Mouse (Mus musculus) hindbrain, embryonic 14.5 days (tissue): ENCODE results near the gene Slc25a35. TPM values are rescaled to one million over a fixed set of nuclear protein-coding genes. Genes with fewer than 3 reads are reported as not detected.
"Not testable (repeated sequence)": the region's sequence is repeated elsewhere in the genome, so short reads cannot be mapped to it uniquely, and the experiment has no call there.

Experiments
- ATAC-seq: fragments of 200-750 bp; cut with Nextera tagmentation; 2 replicates; pipeline ENCODE4 v1.8.0; 2017; ENCODE audit warnings: moderate number of reproducible peaks, mild to moderate bottlenecking, moderate TSS enrichment, moderate library complexity; ENCODE audit not compliant: low FRiP score
- DNase-seq: peaks from one replicate; pipeline ENCODE4 v3.0.0-alpha.2; 2015; ENCODE audit warnings: low spot score
- H3K27ac ChIP-seq: fragments of 300-500 bp; sonication (generic); 2 replicates; pipeline ENCODE4 v1.5.1; 2014; ENCODE audit warnings: mild to moderate bottlenecking, moderate library complexity
- H3K27me3 ChIP-seq: fragments of 300-500 bp; sonication (generic); 2 replicates; pipeline ENCODE4 v1.6.1; 2014; ENCODE audit warnings: mild to moderate bottlenecking, low read length, mixed read lengths; ENCODE audit not compliant: control insufficient read depth, insufficient read depth
- H3K36me3 ChIP-seq: fragments of 300-500 bp; sonication (generic); replicated peaks from 2 replicates; pipeline ENCODE4 v1.6.1; 2014; ENCODE audit not compliant: control insufficient read depth, insufficient read depth
- H3K4me1 ChIP-seq: fragments of 300-500 bp; sonication (generic); replicated peaks from 2 replicates; pipeline ENCODE4 v1.6.1; 2014; ENCODE audit warnings: antibody characterized with exemption, low read length, mixed read lengths; ENCODE audit not compliant: control insufficient read depth, insufficient read depth
- H3K4me2 ChIP-seq: fragments of 300-500 bp; sonication (generic); replicated peaks from 2 replicates; pipeline ENCODE4 v1.6.1; 2014; ENCODE audit warnings: mild to moderate bottlenecking, moderate library complexity
- H3K4me3 ChIP-seq: fragments of 300-500 bp; sonication (generic); replicated peaks from 2 replicates; pipeline ENCODE4 v1.5.1; 2014; ENCODE audit warnings: mild to moderate bottlenecking, low read length
- H3K9ac ChIP-seq: fragments of 300-500 bp; sonication (generic); 2 replicates; pipeline ENCODE4 v1.6.1; 2014
- H3K9me3 ChIP-seq: fragments of 300-500 bp; sonication (generic); 2 replicates; pipeline ENCODE4 v1.6.1; 2016; ENCODE audit warnings: low read length; ENCODE audit not compliant: control insufficient read depth
- WGBS: fragments of 180-500 bp; shearing (Covaris S2); extraction: QIAGEN DNeasy Blood & Tissue Kit; methylation state at CpG from one replicate; pipeline ENCODE4 v1.1.7; 2014; 5-methylcytosine and 5-hydroxymethylcytosine counted together
- polyA plus RNA-seq: library from polyadenylated mRNA; unstranded; fragments of >200 nt; fragmentation: Nextera tagmentation; extraction: Ambion mirVana; gene quantifications from 2 replicates; pipeline ENCODE4 v1.2.1, GENCODE M21; 2014

The Slc25a35 gene
- polyA plus RNA-seq, 1 experiment from 2014 or later: 2.0 TPM

DNA sequence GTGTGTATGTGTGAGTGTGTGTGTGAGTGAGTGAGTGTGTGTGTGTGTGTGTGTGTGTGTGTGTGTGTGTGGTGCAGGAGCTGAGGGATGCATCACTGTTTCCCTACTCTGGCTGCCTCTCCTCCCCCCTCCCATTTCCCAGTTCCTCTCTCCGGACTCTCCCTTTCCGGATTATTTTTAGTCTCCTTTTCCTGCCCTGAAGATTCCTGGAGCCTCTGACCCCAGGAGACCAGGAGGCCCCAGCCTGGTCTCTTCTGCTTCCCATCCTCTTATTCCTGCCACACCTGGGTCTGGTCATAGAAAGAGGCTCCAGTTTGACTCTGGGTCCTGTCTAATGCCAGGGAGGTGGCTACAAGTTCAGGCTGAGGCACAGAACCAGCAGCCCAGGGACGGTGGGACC, 11.8 kb upstream of the Slc25a35 start:
- Histone ChIP-seq H3K9me3 (no peaks in the 10 kb centered on the region), H3K36me3 (no peaks in the 10 kb centered on the region), H3K27ac (no peak overlapping the region), H3K9ac (no peak overlapping the region), H3K4me1 (peaks cover 6% of the 10 kb centered on the region; the same call in 1 of the 2 replicates), H3K4me3 (no peak overlapping the region), H3K4me2 (peak overlapping the region; percentile 10; the same call in 1 of the 2 replicates), H3K27me3 (peaks cover 47% of the 10 kb centered on the region)
- DNase-seq (no peak), ATAC-seq (no peak)
- WGBS: 56% methylated on average over 3 of the region's 3 CpGs

DNA sequence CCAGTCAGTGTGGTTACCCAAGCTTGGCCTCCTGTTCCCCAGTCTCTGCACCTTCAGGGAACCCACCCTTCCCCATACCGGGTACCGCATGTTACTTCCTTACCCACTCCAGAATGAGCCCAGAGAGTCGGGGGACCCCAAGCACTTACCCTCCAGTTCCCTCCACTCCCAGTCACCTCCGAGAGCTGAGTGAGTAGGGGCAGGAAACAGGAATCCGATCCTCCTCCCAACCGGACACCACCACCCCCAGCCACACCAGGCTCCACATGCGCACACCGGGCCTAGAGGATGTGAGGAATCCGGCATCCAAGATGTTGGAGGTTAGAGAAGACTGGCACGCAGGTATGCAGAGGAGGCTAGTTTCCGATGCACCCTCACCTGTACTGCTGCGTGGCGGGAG, 11.2 kb upstream of the Slc25a35 start:
- WGBS: 40% methylated on average over 13 of the region's 13 CpGs
- ATAC-seq (no peak), DNase-seq (no peak)
- Histone ChIP-seq H3K4me2 (peak overlapping the region; percentile 10; the same call in 1 of the 2 replicates), H3K9me3 (no peaks in the 10 kb centered on the region), H3K27ac (no peak overlapping the region), H3K9ac (no peak overlapping the region), H3K36me3 (no peaks in the 10 kb centered on the region), H3K4me3 (peak overlapping the region; percentile 9; the same call in 1 of the 2 replicates), H3K27me3 (peaks cover 47% of the 10 kb centered on the region), H3K4me1 (peaks cover 6% of the 10 kb centered on the region; the same call in 1 of the 2 replicates)

GRCm38 (mm10) chr11:68957308-68957707, 10.6 kb upstream of the Slc25a35 start, which contains the start of gene Arhgef15:
Gene Arhgef15, minus strand, starts transcription at chr11:68957480.
- peak within 1 kb of the TSS; percentile 9; the same call in 1 of the 2 replicates for H3K4me3 ChIP-seq
- H3K27me3 ChIP-seq: peaks cover 47% of the 10 kb centered on the region
- H3K9me3 ChIP-seq: no peaks in the 10 kb centered on the region
- H3K27ac ChIP-seq: no peak within 1 kb of the TSS
- H3K4me2 ChIP-seq: peak within 1 kb of the TSS; percentile 10; the same call in 1 of the 2 replicates
- ATAC-seq (no peak), DNase-seq (no peak)
- no peak within 1 kb of the TSS for H3K9ac ChIP-seq
- WGBS: 30% methylated on average over 8 of the region's 8 CpGs
- H3K36me3 ChIP-seq: no peaks in the 10 kb centered on the region
- peaks cover 6% of the 10 kb centered on the region; the same call in 1 of the 2 replicates for H3K4me1 ChIP-seq

DNA sequence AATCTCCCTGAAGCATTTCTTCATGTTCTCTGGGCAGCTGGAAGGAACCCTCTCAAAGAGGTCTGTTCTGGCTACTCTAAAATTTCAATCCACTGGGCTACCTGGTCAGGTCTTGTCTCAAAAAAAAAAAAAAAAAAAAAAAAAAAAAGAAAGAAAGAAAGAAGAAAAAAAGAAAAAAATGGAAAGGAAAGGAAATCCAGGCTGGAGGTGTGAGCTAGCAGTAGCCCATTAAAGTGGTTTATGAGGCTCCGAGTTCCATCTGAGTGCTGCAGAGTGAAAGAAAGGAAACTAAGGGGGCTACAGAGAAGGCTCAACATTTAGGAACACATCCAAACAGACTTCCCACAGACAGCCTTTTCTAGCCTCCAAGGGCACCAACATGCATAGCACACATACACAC, 10.0 kb upstream of the Slc25a35 start:
- DNase-seq: no peak
- Histone ChIP-seq H3K4me3 (no peak overlapping the region), H3K27ac (no peak overlapping the region), H3K4me2 (no peak overlapping the region), H3K9ac (no peak overlapping the region), H3K4me1 (peaks cover 6% of the 10 kb centered on the region; the same call in 1 of the 2 replicates), H3K27me3 (peaks cover 46% of the 10 kb centered on the region), H3K9me3 (no peaks in the 10 kb centered on the region), H3K36me3 (no peaks in the 10 kb centered on the region)
- no peak for ATAC-seq
- WGBS: 93% methylated on average over 1 of the region's 1 CpGs

DNA sequence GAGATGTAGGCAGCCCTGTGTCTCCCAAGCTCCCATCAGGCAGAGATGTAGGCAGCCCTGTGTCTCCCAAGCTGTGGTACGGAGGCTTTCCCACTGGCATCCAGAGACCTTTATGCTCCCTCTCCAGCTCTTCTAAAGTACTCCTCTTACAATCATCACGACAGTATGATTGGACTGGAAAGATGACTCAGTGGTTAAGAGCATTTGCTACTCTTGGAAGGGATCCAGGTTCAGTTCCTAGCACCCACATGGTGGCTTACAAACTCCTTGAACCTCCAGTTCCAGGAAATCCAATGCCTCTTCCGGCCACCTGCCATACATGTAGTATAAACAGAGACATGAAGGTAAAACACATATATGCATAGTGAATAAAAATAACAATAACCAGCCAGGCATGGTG, 6.3 kb upstream of the Slc25a35 start:
- Histone ChIP-seq H3K9me3 (no peaks in the 10 kb centered on the region), H3K27me3 (peaks cover 10% of the 10 kb centered on the region), H3K4me3 (no peak overlapping the region), H3K4me1 (no peaks in the 10 kb centered on the region), H3K4me2 (no peak overlapping the region), H3K9ac (no peak overlapping the region), H3K36me3 (no peaks in the 10 kb centered on the region), H3K27ac (no peak overlapping the region)
- WGBS: 79% methylated on average over 3 of the region's 3 CpGs
- no peak for DNase-seq
- ATAC-seq: no peak

- 27% methylated on average over 11 of the region's 11 CpGs for WGBS
- not testable (repeated sequence) for H3K27ac ChIP-seq, H3K9ac ChIP-seq, H3K4me3 ChIP-seq, H3K27me3 ChIP-seq, H3K36me3 ChIP-seq, ATAC-seq, H3K9me3 ChIP-seq, H3K4me1 ChIP-seq, H3K4me2 ChIP-seq, DNase-seq
Measured at GRCm38 (mm10) chr11:68962159-68962558, 5.8 kb upstream of the Slc25a35 start.

GRCm38 (mm10) chr11:68963405-68963804, 4.5 kb upstream of the Slc25a35 start:
- Histone ChIP-seq H3K27me3 (no peaks in the 10 kb centered on the region), H3K27ac (no peak overlapping the region), H3K36me3 (no peaks in the 10 kb centered on the region), H3K4me2 (no peak overlapping the region), H3K4me3 (no peak overlapping the region), H3K9ac (no peak overlapping the region), H3K4me1 (0 out of 2 replicates have a peak, but pooled peaks cover 6% of the 10 kb centered on the region), H3K9me3 (no peaks in the 10 kb centered on the region)
- no peak for ATAC-seq
- 88% methylated on average over 2 of the region's 2 CpGs for WGBS
- DNase-seq: no peak

GRCm38 (mm10) chr11:68965050-68965449, 2.9 kb upstream of the Slc25a35 start:
- H3K27ac ChIP-seq: no peak overlapping the region
- DNase-seq: no peak
- no peak overlapping the region for H3K4me2 ChIP-seq
- no peaks in the 10 kb centered on the region for H3K36me3 ChIP-seq
- no peak for ATAC-seq
- H3K9ac ChIP-seq: no peak overlapping the region
- no peaks in the 10 kb centered on the region for H3K27me3 ChIP-seq
- H3K9me3 ChIP-seq: no peaks in the 10 kb centered on the region
- H3K4me3 ChIP-seq: no peak overlapping the region
- H3K4me1 ChIP-seq: 0 out of 2 replicates have a peak, but pooled peaks cover 12% of the 10 kb centered on the region

DNA sequence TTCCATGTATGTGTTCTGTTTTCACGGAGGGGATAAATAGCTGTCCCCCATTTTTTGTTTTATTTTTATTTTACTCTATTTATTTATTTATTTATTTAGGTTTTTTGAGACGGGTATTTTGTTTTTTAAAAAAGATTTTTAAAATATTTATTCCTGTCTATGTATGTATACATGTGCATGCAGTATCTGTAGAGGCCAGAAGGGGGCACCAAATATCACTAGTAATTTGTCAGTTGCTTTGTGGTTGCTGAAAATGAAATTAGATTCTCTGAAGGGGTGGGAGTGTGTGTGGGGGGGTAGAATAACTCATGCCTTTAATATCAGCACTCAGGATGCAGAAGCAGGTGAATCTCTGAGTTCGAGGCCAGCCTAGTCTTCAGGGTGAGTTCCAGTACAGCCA, 2.1 kb upstream of the Slc25a35 start:
- WGBS: 29% methylated on average over 3 of the region's 3 CpGs
- no peaks in the 10 kb centered on the region for H3K36me3 ChIP-seq
- H3K27me3 ChIP-seq: no peaks in the 10 kb centered on the region
- H3K4me1 ChIP-seq: 0 out of 2 replicates have a peak, but pooled peaks cover 12% of the 10 kb centered on the region
- H3K4me3 ChIP-seq: no peak overlapping the region
- DNase-seq: peak; percentile 60
- ATAC-seq: no peak
- H3K27ac ChIP-seq: no peak overlapping the region
- H3K4me2 ChIP-seq: no peak overlapping the region
- H3K9me3 ChIP-seq: no peaks in the 10 kb centered on the region
- H3K9ac ChIP-seq: no peak overlapping the region

GRCm38 (mm10) chr11:68966554-68966953, 1.4 kb upstream of the Slc25a35 start:
- Histone ChIP-seq H3K9ac (no peak overlapping the region), H3K4me2 (peak overlapping the region; percentile 76; the same call in 1 of the 2 replicates), H3K9me3 (no peaks in the 10 kb centered on the region), H3K27ac (no peak overlapping the region), H3K4me1 (0 out of 2 replicates have a peak, but pooled peaks cover 12% of the 10 kb centered on the region), H3K27me3 (no peaks in the 10 kb centered on the region), H3K36me3 (no peaks in the 10 kb centered on the region), H3K4me3 (no peak overlapping the region)
- ATAC-seq: no peak
- no peak for DNase-seq
- WGBS: 61% methylated on average over 1 of the region's 1 CpGs
